Mouse (Mus musculus): Measurements from ENCODE around the gene Zcchc14. TPM values are rescaled to one million over a fixed set of nuclear protein-coding genes. Genes with fewer than 3 reads are reported as not detected.

Gene Zcchc14
- polyA plus RNA-seq, 1 experiment from 2014 or later: 23.1 TPM

- no peak for ATAC-seq (ENCODE audit: low FRiP score, low read depth)
- WGBS: 87% methylated on average over 18 of the region's 18 CpGs
- Histone ChIP-seq H3K36me3 (no peaks in the 10 kb centered on the region), H3K9ac (no peak overlapping the region), H3K4me2 (replicated peaks) (no peak overlapping the region), H3K4me1 (peaks cover 8% of the 10 kb centered on the region; the same call in 1 of the 2 replicates), H3K27me3 (replicated peaks) (no peaks in the 10 kb centered on the region; the same call in 1 of the 2 replicates), H3K27ac (no peak overlapping the region), H3K4me3 (no peak overlapping the region), H3K9me3 (no peaks in the 10 kb centered on the region)
Observed at GRCm38 (mm10) chr8:121661631-121662357, 9.1 kb upstream of the Zcchc14 start.

GRCm38 (mm10) chr8:121660602-121661001 lies 7.9 kb upstream of the Zcchc14 start:
- WGBS: 79% methylated on average over 15 of the region's 15 CpGs
- H3K27me3 ChIP-seq (replicated peaks): no peaks in the 10 kb centered on the region; the same call in 1 of the 2 replicates
- no peak for ATAC-seq (ENCODE audit: low FRiP score, low read depth)
- no peaks in the 10 kb centered on the region for H3K36me3 ChIP-seq
- H3K9ac ChIP-seq: no peak overlapping the region
- H3K4me1 ChIP-seq: peaks cover 6% of the 10 kb centered on the region; the same call in 1 of the 2 replicates
- no peak overlapping the region for H3K4me3 ChIP-seq
- no peak overlapping the region for H3K4me2 ChIP-seq (replicated peaks)
- no peaks in the 10 kb centered on the region for H3K9me3 ChIP-seq
- no peak overlapping the region for H3K27ac ChIP-seq

- ATAC-seq (ENCODE audit: low FRiP score, low read depth): no peak
- Histone ChIP-seq H3K4me1 (peaks cover 27% of the 10 kb centered on the region), H3K9ac (0 out of 2 replicates have a peak overlapping the region, but pooled peaks have one; percentile 5), H3K36me3 (no peaks in the 10 kb centered on the region), H3K9me3 (no peaks in the 10 kb centered on the region), H3K4me2 (replicated peaks) (no peak overlapping the region), H3K27ac (no peak overlapping the region), H3K27me3 (replicated peaks) (no peaks in the 10 kb centered on the region), H3K4me3 (no peak overlapping the region)
- 87% methylated on average over 14 of the region's 14 CpGs for WGBS
Observed at GRCm38 (mm10) chr8:121654966-121655494, 2.3 kb upstream of the Zcchc14 start.

- peak overlapping the region; percentile 97 for H3K9ac ChIP-seq
- WGBS: 83% methylated on average over 4 of the region's 4 CpGs
- H3K4me2 ChIP-seq (replicated peaks): peak overlapping the region; percentile 88
- no peak for ATAC-seq (ENCODE audit: low FRiP score, low read depth)
- H3K9me3 ChIP-seq: no peaks in the 10 kb centered on the region
- H3K36me3 ChIP-seq: no peaks in the 10 kb centered on the region
- H3K27ac ChIP-seq: peak overlapping the region; percentile 84; the same call in 1 of the 2 replicates
- H3K4me3 ChIP-seq: peak overlapping the region; percentile 96
- H3K4me1 ChIP-seq: peaks cover 36% of the 10 kb centered on the region
- no peaks in the 10 kb centered on the region for H3K27me3 ChIP-seq (replicated peaks)
Observed at GRCm38 (mm10) chr8:121654131-121654530, 1.4 kb upstream of the Zcchc14 start.

- ATAC-seq (ENCODE audit: low FRiP score, low read depth): peak; percentile 29; the same call in 1 of the 2 replicates
- Histone ChIP-seq H3K36me3 (no peaks in the 10 kb centered on the region), H3K27ac (peak overlapping the region; percentile 84), H3K9me3 (no peaks in the 10 kb centered on the region), H3K4me2 (replicated peaks) (peak overlapping the region; percentile 88), H3K27me3 (replicated peaks) (no peaks in the 10 kb centered on the region), H3K4me3 (peak overlapping the region; percentile 96), H3K9ac (peak overlapping the region; percentile 97), H3K4me1 (peaks cover 42% of the 10 kb centered on the region)
- 2% methylated on average over 31 of the region's 31 CpGs for WGBS
Observed at GRCm38 (mm10) chr8:121653340-121654019, 779 bp upstream of the Zcchc14 start.

- no peak for ATAC-seq (ENCODE audit: low FRiP score, low read depth)
- Histone ChIP-seq H3K4me1 (peaks cover 56% of the 10 kb centered on the region), H3K4me2 (replicated peaks) (peak overlapping the region; percentile 99), H3K4me3 (peak overlapping the region; percentile 88), H3K9ac (peak overlapping the region; percentile 88), H3K9me3 (no peaks in the 10 kb centered on the region), H3K36me3 (no peaks in the 10 kb centered on the region), H3K27me3 (replicated peaks) (no peaks in the 10 kb centered on the region), H3K27ac (0 out of 2 replicates have a peak overlapping the region, but pooled peaks have one; percentile 15)
- under 1% methylated on average over 56 of the region's 56 CpGs for WGBS
Observed at GRCm38 (mm10) chr8:121651874-121652361, 783 bp downstream of the Zcchc14 start.

- H3K27me3 ChIP-seq (replicated peaks): no peaks in the 10 kb centered on the region
- H3K4me1 ChIP-seq: peaks cover 56% of the 10 kb centered on the region
- H3K4me2 ChIP-seq (replicated peaks): peak overlapping the region; percentile 99
- H3K9ac ChIP-seq: peak overlapping the region; percentile 88
- H3K27ac ChIP-seq: no peak overlapping the region
- no peaks in the 10 kb centered on the region for H3K9me3 ChIP-seq
- peak overlapping the region; percentile 88 for H3K4me3 ChIP-seq
- ATAC-seq (ENCODE audit: low FRiP score, low read depth): no peak
- 12% methylated on average over 47 of the region's 47 CpGs for WGBS
- no peaks in the 10 kb centered on the region for H3K36me3 ChIP-seq
Observed at GRCm38 (mm10) chr8:121651308-121651873, 1.3 kb downstream of the Zcchc14 start.

- Histone ChIP-seq H3K4me2 (replicated peaks) (peak overlapping the region; percentile 99), H3K9me3 (no peaks in the 10 kb centered on the region), H3K36me3 (no peaks in the 10 kb centered on the region), H3K4me1 (peaks cover 56% of the 10 kb centered on the region), H3K27me3 (replicated peaks) (no peaks in the 10 kb centered on the region), H3K4me3 (peak overlapping the region; percentile 88), H3K27ac (no peak overlapping the region), H3K9ac (peak overlapping the region; percentile 88)
- WGBS: 71% methylated on average over 20 of the region's 20 CpGs
- no peak for ATAC-seq (ENCODE audit: low FRiP score, low read depth)
Observed at GRCm38 (mm10) chr8:121650389-121651307, 2.1 kb downstream of the Zcchc14 start.

DNA sequence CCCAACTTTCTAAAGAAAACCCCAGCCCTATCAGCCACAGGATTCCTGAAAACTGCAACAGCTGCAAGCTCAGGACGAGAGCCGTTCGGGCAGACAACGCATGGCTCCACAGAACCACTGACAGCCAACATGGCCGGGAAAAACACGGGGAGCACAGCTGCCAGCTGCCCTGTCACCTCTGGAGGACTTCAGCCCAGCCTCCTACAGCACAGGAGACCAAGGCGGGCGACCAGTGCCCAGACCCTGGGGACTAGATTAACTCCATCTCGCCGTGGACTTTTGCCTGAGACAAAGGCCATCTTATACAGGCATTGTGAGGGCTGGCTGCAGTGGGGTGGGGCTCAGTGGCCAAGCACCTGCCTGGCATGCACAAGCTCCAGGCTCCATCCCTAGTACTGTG lies 2.8 kb downstream of the Zcchc14 start:
- Histone ChIP-seq H3K4me2 (replicated peaks) (peak overlapping the region; percentile 99), H3K9ac (peak overlapping the region; percentile 57), H3K27me3 (replicated peaks) (no peaks in the 10 kb centered on the region), H3K9me3 (no peaks in the 10 kb centered on the region), H3K36me3 (no peaks in the 10 kb centered on the region), H3K4me3 (peak overlapping the region; percentile 88), H3K4me1 (peaks cover 61% of the 10 kb centered on the region), H3K27ac (no peak overlapping the region)
- 57% methylated on average over 10 of the region's 10 CpGs for WGBS
- ATAC-seq (ENCODE audit: low FRiP score, low read depth): no peak

- WGBS: 81% methylated on average over 5 of the region's 5 CpGs
Observed at GRCm38 (mm10) chr8:121649423-121649822, 3.3 kb downstream of the Zcchc14 start.

DNA sequence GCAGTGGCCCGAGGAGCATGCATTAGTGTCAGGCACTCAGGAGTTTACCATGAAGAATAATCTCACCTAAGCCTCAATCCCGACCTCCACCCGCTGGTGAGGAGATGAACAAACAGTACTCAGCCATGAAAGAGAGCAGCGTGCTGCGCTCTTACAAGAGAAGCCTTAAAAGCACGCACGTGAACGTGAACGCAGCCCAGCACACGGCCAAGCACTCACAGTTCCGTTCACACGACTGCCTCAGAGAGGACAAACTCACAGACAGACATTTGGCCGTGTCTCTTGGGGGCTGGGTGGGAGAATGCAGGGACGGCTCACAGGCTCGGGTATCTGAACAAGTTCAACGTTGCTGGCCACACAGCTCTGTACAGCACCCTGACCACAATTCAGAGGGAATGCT lies 4.2 kb downstream of the Zcchc14 start:
- peaks cover 63% of the 10 kb centered on the region for H3K4me1 ChIP-seq
- 73% methylated on average over 16 of the region's 16 CpGs for WGBS
- no peaks in the 10 kb centered on the region for H3K27me3 ChIP-seq (replicated peaks)
- H3K36me3 ChIP-seq: no peaks in the 10 kb centered on the region
- no peak overlapping the region for H3K27ac ChIP-seq
- H3K4me2 ChIP-seq (replicated peaks): peak overlapping the region; percentile 99
- no peaks in the 10 kb centered on the region for H3K9me3 ChIP-seq
- H3K9ac ChIP-seq: 0 out of 2 replicates have a peak overlapping the region, but pooled peaks have one; percentile 30
- H3K4me3 ChIP-seq: no peak overlapping the region
- no peak for ATAC-seq (ENCODE audit: low FRiP score, low read depth)

More at GRCm38 (mm10) chr8:121649423-121649822, 3.3 kb downstream of the Zcchc14 start:
- Histone ChIP-seq H3K9ac (peak overlapping the region; percentile 57; the same call in 1 of the 2 replicates), H3K9me3 (no peaks in the 10 kb centered on the region), H3K4me1 (peaks cover 63% of the 10 kb centered on the region), H3K27me3 (replicated peaks) (no peaks in the 10 kb centered on the region), H3K4me3 (peak overlapping the region; percentile 88), H3K36me3 (no peaks in the 10 kb centered on the region), H3K27ac (no peak overlapping the region), H3K4me2 (replicated peaks) (peak overlapping the region; percentile 99)
- no peak for ATAC-seq (ENCODE audit: low FRiP score, low read depth)

All from neural tube, embryonic 12.5 days (tissue).